Mouse (Mus musculus) heart, embryonic 11.5 days (tissue): ENCODE data around the gene Atg16l1. TPM values are rescaled to one million over a fixed set of nuclear protein-coding genes. Genes with fewer than 3 reads are reported as not detected.

ENCODE experiments used
- ATAC-seq: fragments of 200-750 bp; cut with Nextera tagmentation; replicated peaks from 2 replicates; pipeline ENCODE4 v1.8.0; 2017; ENCODE audit warnings: moderate library complexity; ENCODE audit not compliant: insufficient number of reproducible peaks, low FRiP score, low TSS enrichment
- H3K27ac ChIP-seq: fragments of 300-500 bp; sonication (generic); 2 replicates; pipeline ENCODE4 v1.5.1; 2014; ENCODE audit warnings: mild to moderate bottlenecking, low read depth, low read length
- H3K27me3 ChIP-seq: fragments of 300-500 bp; sonication (generic); 2 replicates; pipeline ENCODE4 v1.6.1; 2014; ENCODE audit warnings: mild to moderate bottlenecking, low read length, mixed read lengths; ENCODE audit not compliant: control insufficient read depth, insufficient read depth
- H3K36me3 ChIP-seq: fragments of 300-500 bp; sonication (generic); 2 replicates; pipeline ENCODE4 v1.6.1; 2014; ENCODE audit warnings: mild to moderate bottlenecking, low read length, moderate library complexity, mixed read lengths; ENCODE audit not compliant: control insufficient read depth, insufficient read depth
- H3K4me1 ChIP-seq: fragments of 300-500 bp; sonication (generic); 2 replicates; pipeline ENCODE4 v1.6.1; 2014; ENCODE audit warnings: low read length; ENCODE audit not compliant: control insufficient read depth, insufficient read depth
- H3K4me2 ChIP-seq: fragments of 300-500 bp; sonication (generic); 2 replicates; pipeline ENCODE4 v1.6.1; 2014; ENCODE audit warnings: mild to moderate bottlenecking, moderate library complexity
- H3K4me3 ChIP-seq: fragments of 300-500 bp; sonication (generic); 2 replicates; pipeline ENCODE4 v1.5.1; 2014; ENCODE audit warnings: low read depth, low read length
- H3K9ac ChIP-seq: fragments of 300-500 bp; sonication (generic); 2 replicates; pipeline ENCODE4 v1.6.1; 2014; ENCODE audit warnings: mild to moderate bottlenecking, low read depth, low read length, moderate library complexity
- H3K9me3 ChIP-seq: fragments of 300-500 bp; sonication (generic); replicated peaks from 2 replicates; pipeline ENCODE4 v1.6.1; 2016; ENCODE audit warnings: low read length; ENCODE audit not compliant: control insufficient read depth
- WGBS: fragments of 180-500 bp; shearing (Covaris S2); extraction: QIAGEN DNeasy Blood & Tissue Kit; methylation state at CpG from one replicate; pipeline ENCODE4 v1.1.7; 2014; ENCODE audit not compliant: insufficient replicate concordance; 5-methylcytosine and 5-hydroxymethylcytosine counted together
- polyA plus RNA-seq: library from polyadenylated mRNA; unstranded; fragments of >200 nt; fragmentation: Nextera tagmentation; extraction: Ambion mirVana; gene quantifications from 2 replicates; pipeline ENCODE4 v1.2.1, GENCODE M21; 2014

The Atg16l1 gene
- polyA plus RNA-seq, 1 experiment from 2014 or later: 25.1 TPM

- ATAC-seq: no peak
- no peak overlapping the region for H3K4me3 ChIP-seq
- no peak overlapping the region for H3K9ac ChIP-seq
- 69% methylated on average over 4 of the region's 4 CpGs for WGBS
- H3K4me1 ChIP-seq: no peaks in the 10 kb centered on the region
- H3K4me2 ChIP-seq: no peak overlapping the region
- no peaks in the 10 kb centered on the region for H3K9me3 ChIP-seq
- H3K36me3 ChIP-seq: no peaks in the 10 kb centered on the region
- H3K27ac ChIP-seq: no peak overlapping the region
- H3K27me3 ChIP-seq: no peaks in the 10 kb centered on the region
Observed at GRCm38 (mm10) chr1:87723351-87723750, 32.3 kb upstream of the Atg16l1 start.

GRCm38 (mm10) chr1:87729070-87729469 is 26.6 kb upstream of the Atg16l1 start:
- no peaks in the 10 kb centered on the region for H3K27me3 ChIP-seq
- no peak for ATAC-seq
- WGBS: 80% methylated on average over 2 of the region's 2 CpGs

GRCm38 (mm10) chr1:87729850-87730249 is 25.8 kb upstream of the Atg16l1 start:
- Histone ChIP-seq H3K4me1 (no peaks in the 10 kb centered on the region), H3K36me3 (no peaks in the 10 kb centered on the region), H3K27ac (no peak overlapping the region), H3K27me3 (no peaks in the 10 kb centered on the region), H3K9ac (no peak overlapping the region), H3K4me2 (no peak overlapping the region), H3K9me3 (no peaks in the 10 kb centered on the region), H3K4me3 (no peak overlapping the region)
- 78% methylated on average over 6 of the region's 6 CpGs for WGBS
- ATAC-seq: no peak

More at GRCm38 (mm10) chr1:87729070-87729469, 26.6 kb upstream of the Atg16l1 start:
- Histone ChIP-seq H3K27ac (no peak overlapping the region), H3K9ac (no peak overlapping the region), H3K4me1 (no peaks in the 10 kb centered on the region), H3K36me3 (no peaks in the 10 kb centered on the region), H3K4me2 (no peak overlapping the region), H3K9me3 (no peaks in the 10 kb centered on the region), H3K4me3 (no peak overlapping the region)

- Histone ChIP-seq H3K27me3 (no peaks in the 10 kb centered on the region), H3K36me3 (no peaks in the 10 kb centered on the region), H3K27ac (no peak overlapping the region), H3K9me3 (no peaks in the 10 kb centered on the region), H3K4me2 (no peak overlapping the region), H3K9ac (no peak overlapping the region), H3K4me1 (no peaks in the 10 kb centered on the region), H3K4me3 (no peak overlapping the region)
- WGBS: 81% methylated on average over 7 of the region's 7 CpGs
- ATAC-seq: no peak
Observed at GRCm38 (mm10) chr1:87730271-87730670, 25.4 kb upstream of the Atg16l1 start.

- Histone ChIP-seq H3K36me3 (no peaks in the 10 kb centered on the region), H3K27me3 (no peaks in the 10 kb centered on the region), H3K4me3 (no peak overlapping the region), H3K4me1 (no peaks in the 10 kb centered on the region), H3K9me3 (no peaks in the 10 kb centered on the region), H3K27ac (no peak overlapping the region), H3K4me2 (no peak overlapping the region), H3K9ac (no peak overlapping the region)
- 84% methylated on average over 5 of the region's 5 CpGs for WGBS
- no peak for ATAC-seq
Observed at GRCm38 (mm10) chr1:87733212-87733611, 22.5 kb upstream of the Atg16l1 start.

GRCm38 (mm10) chr1:87734153-87734552 is 21.5 kb upstream of the Atg16l1 start:
- no peaks in the 10 kb centered on the region for H3K4me1 ChIP-seq
- no peaks in the 10 kb centered on the region for H3K9me3 ChIP-seq
- ATAC-seq: no peak
- 74% methylated on average over 3 of the region's 3 CpGs for WGBS
- H3K4me3 ChIP-seq: no peak overlapping the region
- no peaks in the 10 kb centered on the region for H3K27me3 ChIP-seq
- no peak overlapping the region for H3K27ac ChIP-seq
- H3K36me3 ChIP-seq: no peaks in the 10 kb centered on the region
- no peak overlapping the region for H3K9ac ChIP-seq
- no peak overlapping the region for H3K4me2 ChIP-seq

GRCm38 (mm10) chr1:87740584-87741290 is 14.9 kb upstream of the Atg16l1 start:
- Histone ChIP-seq H3K4me1 (no peaks in the 10 kb centered on the region; the same call in 1 of the 2 replicates), H3K36me3 (no peaks in the 10 kb centered on the region), H3K27ac (no peak overlapping the region), H3K4me3 (no peak overlapping the region), H3K9me3 (no peaks in the 10 kb centered on the region), H3K9ac (no peak overlapping the region), H3K4me2 (no peak overlapping the region), H3K27me3 (no peaks in the 10 kb centered on the region)
- 57% methylated on average over 6 of the region's 6 CpGs for WGBS
- no peak for ATAC-seq

GRCm38 (mm10) chr1:87749360-87749973 is 6.2 kb upstream of the Atg16l1 start:
- ATAC-seq: no peak
- Histone ChIP-seq H3K9ac (no peak overlapping the region), H3K4me2 (no peak overlapping the region), H3K4me3 (no peak overlapping the region), H3K36me3 (no peaks in the 10 kb centered on the region), H3K4me1 (no peaks in the 10 kb centered on the region), H3K27ac (no peak overlapping the region), H3K9me3 (no peaks in the 10 kb centered on the region), H3K27me3 (peaks cover 3% of the 10 kb centered on the region; the same call in 1 of the 2 replicates)

GRCm38 (mm10) chr1:87763821-87764220 is 8.2 kb downstream of the Atg16l1 start:
- 85% methylated on average over 3 of the region's 3 CpGs for WGBS
- Histone ChIP-seq H3K4me2 (no peak overlapping the region), H3K4me3 (no peak overlapping the region), H3K9ac (no peak overlapping the region), H3K27ac (no peak overlapping the region), H3K4me1 (no peaks in the 10 kb centered on the region), H3K27me3 (no peaks in the 10 kb centered on the region), H3K9me3 (no peaks in the 10 kb centered on the region), H3K36me3 (peaks cover 28% of the 10 kb centered on the region)
- ATAC-seq: no peak
